Mouse (Mus musculus) MEL (cell line): ENCODE measurements around the gene Tvp23a. TPM values are rescaled to one million over a fixed set of nuclear protein-coding genes. Genes with fewer than 3 reads are reported as not detected.

Experiments
- DNase-seq: peaks from one replicate; pipeline ENCODE4 v3.0.0; 2011; ENCODE audit warnings: low read depth, low spot score
- H3K27ac ChIP-seq: 2 replicates; pipeline ENCODE4 v1.5.1; 2012; ENCODE audit warnings: low read depth, mild to moderate bottlenecking, control low read depth, low read length, moderate library complexity; ENCODE audit not compliant: control insufficient read depth
- H3K27me3 ChIP-seq, 2 experiments: fragments of 150-350 bp in 1 of 2; sonication (generic) in 1 of 2; 2 replicates each; pipeline ENCODE4 v1.6.1; 2012; ENCODE audit warnings: low read length in 2 of 2, mild to moderate bottlenecking in 2 of 2, improper control_type of control experiment in 1 of 2, moderate library complexity in 1 of 2; ENCODE audit not compliant: insufficient read depth in 2 of 2, control insufficient read depth in 1 of 2
- H3K36me3 ChIP-seq, 2 experiments: 2 replicates each; pipeline ENCODE4 v1.6.1; 2012 to 2014; ENCODE audit warnings: low read length in 2 of 2, improper control_type of control experiment in 1 of 2, inconsistent platforms in 1 of 2, mild to moderate bottlenecking in 1 of 2; ENCODE audit not compliant: insufficient read depth in 2 of 2, control insufficient read depth in 1 of 2
- H3K4me1 ChIP-seq, 2 experiments: fragments of 150-350 bp in 1 of 2; sonication (generic) in 1 of 2; 2 replicates each; pipeline ENCODE4 v1.6.1; 2012; ENCODE audit warnings: low read length in 2 of 2, improper control_type of control experiment in 1 of 2, mild to moderate bottlenecking in 1 of 2; ENCODE audit not compliant: insufficient read depth in 2 of 2, control insufficient read depth in 1 of 2
- H3K4me3 ChIP-seq, 2 experiments: fragments of 150-350 bp in 1 of 2; sonication (generic) in 1 of 2; 2 replicates each; pipeline ENCODE4 v1.5.1; 2012; ENCODE audit warnings: low read depth in 2 of 2, low read length in 2 of 2, mild to moderate bottlenecking in 2 of 2, moderate library complexity in 2 of 2, control low read depth in 1 of 2, improper control_type of control experiment in 1 of 2; ENCODE audit not compliant: control insufficient read depth in 1 of 2, insufficient read depth in 1 of 2
- H3K79me2 ChIP-seq: 2 replicates; pipeline ENCODE4 v1.6.1; 2012; ENCODE audit warnings: mild to moderate bottlenecking, low read length, moderate library complexity; ENCODE audit not compliant: control insufficient read depth, poor library complexity, insufficient read depth
- H3K9ac ChIP-seq: 2 replicates; pipeline ENCODE4 v1.6.1; 2012; ENCODE audit warnings: low read depth, mild to moderate bottlenecking, control low read depth, low read length, moderate library complexity; ENCODE audit not compliant: control insufficient read depth, poor library complexity, severe bottlenecking
- H3K9me3 ChIP-seq: fragments of 150-350 bp; sonication (generic); replicated peaks from 2 replicates; pipeline ENCODE4 v1.6.1; 2012; ENCODE audit warnings: mild to moderate bottlenecking, low read length, improper control_type of control experiment, moderate library complexity; ENCODE audit not compliant: insufficient read depth
- CTCF ChIP-seq, 3 experiments: IDR thresholded peaks in 2 of 3; conservative IDR thresholded peaks in 1 of 3; 2 replicates each; pipeline ENCODE4 v1.5.1; 2011 to 2012; ENCODE audit warnings: low read length in 3 of 3, low read depth in 2 of 3, mild to moderate bottlenecking in 2 of 3, improper control_type of control experiment in 1 of 3, inconsistent platforms in 1 of 3, mixed read lengths in 1 of 3, moderate library complexity in 1 of 3; ENCODE audit not compliant: control insufficient read depth in 1 of 3, insufficient read depth in 1 of 3, poor library complexity in 1 of 3, severe bottlenecking in 1 of 3
- ETS1 ChIP-seq: IDR thresholded peaks from 2 replicates; pipeline ENCODE4 v1.6.1; 2012; ENCODE audit warnings: low read depth, mild to moderate bottlenecking, inconsistent platforms, low read length, improper control_type of control experiment, moderate library complexity
- GATA1 ChIP-seq: IDR thresholded peaks from 2 replicates; pipeline ENCODE4 v1.6.1; 2011; ENCODE audit warnings: low read depth, low read length, improper control_type of control experiment
- HCFC1 ChIP-seq: IDR thresholded peaks from 2 replicates; pipeline ENCODE4 v1.6.1; 2012; ENCODE audit warnings: low read depth, mild to moderate bottlenecking, inconsistent platforms, low read length, improper control_type of control experiment, moderate library complexity
- JUND ChIP-seq: IDR thresholded peaks from 2 replicates; pipeline ENCODE4 v1.6.1; 2011; ENCODE audit warnings: low read depth, mild to moderate bottlenecking, improper control_type of control experiment, low read length
- KAT2A ChIP-seq: conservative IDR thresholded peaks from 2 replicates; pipeline ENCODE4 v1.6.1; 2012; ENCODE audit warnings: low read depth, low read length, improper control_type of control experiment, inconsistent platforms
- MEF2A ChIP-seq: IDR thresholded peaks from 2 replicates; pipeline ENCODE4 v1.6.1; 2014; ENCODE audit warnings: low read depth, mild to moderate bottlenecking, inconsistent platforms, low read length, improper control_type of control experiment; ENCODE audit not compliant: poor library complexity, insufficient replicate concordance, severe bottlenecking; ENCODE audit errors: extremely low read depth
- MXI1 ChIP-seq: IDR thresholded peaks from 2 replicates; pipeline ENCODE4 v1.6.1; 2011; ENCODE audit warnings: mild to moderate bottlenecking, low read depth, low read length, improper control_type of control experiment
- NRF1 ChIP-seq: IDR thresholded peaks from 2 replicates; pipeline ENCODE4 v1.6.1; 2014; ENCODE audit warnings: low read depth, mild to moderate bottlenecking, inconsistent platforms, low read length, improper control_type of control experiment, moderate library complexity; ENCODE audit not compliant: poor library complexity, insufficient read depth, severe bottlenecking
- POLR2AphosphoS2 ChIP-seq: IDR thresholded peaks from 2 replicates; pipeline ENCODE4 v1.6.1; 2011; ENCODE audit warnings: low read length, improper control_type of control experiment
- POLR2AphosphoS5 ChIP-seq: IDR thresholded peaks from 2 replicates; pipeline ENCODE4 v1.6.1; 2012; ENCODE audit warnings: low read depth, borderline replicate concordance, mild to moderate bottlenecking, inconsistent platforms, low read length, moderate library complexity, mixed read lengths
- RAD21 ChIP-seq: IDR thresholded peaks from 2 replicates; pipeline ENCODE4 v1.6.1; 2011; ENCODE audit warnings: mild to moderate bottlenecking, low read depth, low read length, improper control_type of control experiment
- RCOR1 ChIP-seq: IDR thresholded peaks from 2 replicates; pipeline ENCODE4 v1.6.1; 2012; ENCODE audit warnings: low read depth, mild to moderate bottlenecking, inconsistent platforms, low read length, improper control_type of control experiment
- SMC3 ChIP-seq: IDR thresholded peaks from 2 replicates; pipeline ENCODE4 v1.6.1; 2011; ENCODE audit warnings: low read depth, low read length, improper control_type of control experiment
- TCF12 ChIP-seq: IDR thresholded peaks from 2 replicates; pipeline ENCODE4 v1.6.1; 2014; ENCODE audit warnings: low read depth, mild to moderate bottlenecking, inconsistent platforms, low read length, improper control_type of control experiment, moderate library complexity
- USF1 ChIP-seq: IDR thresholded peaks from 2 replicates; pipeline ENCODE4 v1.6.1; 2014; ENCODE audit warnings: low read depth, mild to moderate bottlenecking, inconsistent platforms, low read length, improper control_type of control experiment, moderate library complexity
- USF2 ChIP-seq, 2 experiments: IDR thresholded peaks; 2 replicates each; pipeline ENCODE4 v1.6.1; 2011 to 2012; ENCODE audit warnings: improper control_type of control experiment in 2 of 2, low read length in 2 of 2, borderline replicate concordance in 1 of 2, inconsistent platforms in 1 of 2, low read depth in 1 of 2, mild to moderate bottlenecking in 1 of 2; ENCODE audit not compliant: insufficient read depth in 1 of 2
- ZC3H11A ChIP-seq: IDR thresholded peaks from 2 replicates; pipeline ENCODE4 v1.6.1; 2012; ENCODE audit warnings: low read depth, mild to moderate bottlenecking, inconsistent platforms, low read length, improper control_type of control experiment
- ZKSCAN1 ChIP-seq: IDR thresholded peaks from 2 replicates; pipeline ENCODE4 v1.6.1; 2012; ENCODE audit warnings: low read depth, mild to moderate bottlenecking, inconsistent platforms, low read length, improper control_type of control experiment, moderate library complexity
- ZNF384 ChIP-seq: IDR thresholded peaks from 2 replicates; pipeline ENCODE4 v1.6.1; 2012; ENCODE audit warnings: low read depth, mild to moderate bottlenecking, inconsistent platforms, low read length, improper control_type of control experiment
- polyA plus RNA-seq, 2 experiments: library from polyadenylated mRNA; stranded (reverse) in 1 of 2; unstranded in 1 of 2; fragments of >175 nt in 1 of 2; fragments of >200 nt in 1 of 2; gene quantifications; 2 replicates each; pipeline versions ENCODE4 v1.2.1 to v1.2.4; 2012; ENCODE audit warnings: low replicate concordance in 2 of 2, low read depth in 1 of 2; ENCODE audit not compliant: insufficient read length in 2 of 2, insufficient read depth in 1 of 2, missing spikeins in 1 of 2
- total RNA-seq: library from RNA; depleted of rRNA; stranded (reverse); fragments of 300-350 nt; gene quantifications from 2 replicates; pipeline ENCODE4 v1.2.3, GENCODE M21; 2012

The Tvp23a gene
- total and polyA plus RNA-seq, 3 experiments, result 0.31 to 0.81 TPM; not detected in 1

GRCm38 (mm10) chr16:10392587-10392986 is 54.6 kb downstream of the Tvp23a start:
- peaks cover 0 to 5% of the 10 kb centered on the region in 2 experiments; a peak in 1 of 4 replicates for H3K4me1 ChIP-seq
- DNase-seq, result no peak
- H3K4me3 ChIP-seq, result no peak overlapping the region
- no peak for TF ChIP-seq RAD21
- no peak for TF ChIP-seq ZNF384
- H3K27ac ChIP-seq, result no peak overlapping the region
- H3K36me3 ChIP-seq, result no peaks in the 10 kb centered on the region
- H3K79me2 ChIP-seq, result no peaks in the 10 kb centered on the region
- no peaks in the 10 kb centered on the region for H3K9me3 ChIP-seq
- peaks cover 0 to 2% of the 10 kb centered on the region in 2 experiments; a peak in 1 of 4 replicates for H3K27me3 ChIP-seq
- no peak overlapping the region for H3K9ac ChIP-seq

GRCm38 (mm10) chr16:10388634-10389365 is 58.4 kb downstream of the Tvp23a start:
- no peak overlapping the region for H3K27ac ChIP-seq
- no peaks in the 10 kb centered on the region for H3K27me3 ChIP-seq
- no peak overlapping the region for H3K9ac ChIP-seq
- H3K9me3 ChIP-seq, result no peaks in the 10 kb centered on the region
- no peak overlapping the region for H3K4me3 ChIP-seq
- DNase-seq, result peak; percentile 14
- H3K79me2 ChIP-seq, result no peaks in the 10 kb centered on the region; the same call in 1 of the 2 replicates
- peaks cover 0 to 9% of the 10 kb centered on the region in 2 experiments; a peak in 2 of 4 replicates for H3K36me3 ChIP-seq
- H3K4me1 ChIP-seq, result peaks cover 4 to 17% of the 10 kb centered on the region in 2 experiments; a peak in 3 of 4 replicates
- TF ChIP-seq ETS1 (no peak), MEF2A (no peak), RCOR1 (no peak), MXI1 (no peak), GATA1 (no peak)

- H3K4me3 ChIP-seq, result peak overlapping the region; percentile 53 to 62
- peak overlapping the region; percentile 76 for H3K9ac ChIP-seq
- H3K27me3 ChIP-seq, result 0 out of 4 replicates have a peak, but pooled peaks cover 0 to 2% of the 10 kb centered on the region in 2 experiments
- no peak for TF ChIP-seq ZKSCAN1
- TF ChIP-seq USF1, result no peak
- no peak for TF ChIP-seq MEF2A
- no peak for TF ChIP-seq GATA1
- TF ChIP-seq HCFC1, result no peak
- TF ChIP-seq CTCF (IDR thresholded peaks at IDR 0.05 in 2 of 3, conservative IDR thresholded peaks at IDR 0.05 in 1 of 3; ENCODE audit: control insufficient read depth in 1 of 3, insufficient read depth in 1 of 3, low read depth in 2 of 3, low read length in 3 of 3, poor library complexity in 1 of 3, severe bottlenecking in 1 of 3), result no peak
- TF ChIP-seq SMC3, result no peak
- TF ChIP-seq NRF1, result no peak
- no peak for TF ChIP-seq ETS1
- no peak for TF ChIP-seq KAT2A
- no peak for TF ChIP-seq ZNF384
- no peak for TF ChIP-seq POLR2AphosphoS2
- TF ChIP-seq JUND, result no peak
- no peak for TF ChIP-seq TCF12
- no peak for TF ChIP-seq RCOR1
- no peak for TF ChIP-seq RAD21
- TF ChIP-seq USF2 (IDR thresholded peaks at IDR 0.05; ENCODE audit: borderline replicate concordance in 1 of 2, insufficient read depth in 1 of 2, low read depth in 1 of 2, low read length in 2 of 2), result no peak
- TF ChIP-seq POLR2AphosphoS5, result no peak
- TF ChIP-seq ZC3H11A, result no peak
- H3K36me3 ChIP-seq, result peaks cover 0 to 12% of the 10 kb centered on the region in 2 experiments; a peak in 2 of 4 replicates
- peak overlapping the region; percentile 90 for H3K27ac ChIP-seq
- DNase-seq, result no peak
- no peaks in the 10 kb centered on the region; the same call in 1 of the 2 replicates for H3K79me2 ChIP-seq
- H3K4me1 ChIP-seq, result peaks cover 6 to 20% of the 10 kb centered on the region in 2 experiments; a peak in 3 of 4 replicates
- H3K9me3 ChIP-seq, result no peaks in the 10 kb centered on the region
These were observed 61.9 kb downstream of the Tvp23a start for GRCm38 (mm10) chr16:10385261-10385660.
